Mouse (Mus musculus) heart, postnatal 14 days (tissue): ENCODE results near the gene Dkc1. TPM values are rescaled to one million over a fixed set of nuclear protein-coding genes. Genes with fewer than 3 reads are reported as not detected.
A peak's percentile ranks its signal among the peaks of the same experiment; 100 is the strongest.

ENCODE experiments used
- DNase-seq, 2 experiments: peaks; one replicate each; pipeline ENCODE4 v3.0.0; 2021 to 2022
- intact Hi-C: fragments of 180-260 bp; cut with DNase I; formaldehyde crosslinking; loops from one replicate; pipeline ENCODE4 v1.15.1; 2025
- long read RNA-seq, 2 experiments: library from polyadenylated mRNA; stranded (forward); transcript quantifications; one replicate each; pipeline ENCODE4 v2.0.0; 2021
- total RNA-seq, 2 experiments: library from RNA; stranded (reverse); gene quantifications; 2 replicates each; pipeline ENCODE4 v1.2.3; 2021

The Dkc1 gene
- 10 to 100 TPM; 25.9 to 26.4 TPM for total RNA-seq
- long read RNA-seq, experiment 1, transcript Dkc1-201 (15 exons, 2,804 nt): major isoform, 47 of 54 reads
- long read RNA-seq, experiment 1, partial matches to known transcripts: 2 of 54 reads
- long read RNA-seq, experiment 1, other reads (novel, unspliced or antisense): 5 of 54 reads
- long read RNA-seq, experiment 2, transcript Dkc1-201 (15 exons, 2,804 nt): major isoform, 33 of 42 reads
- long read RNA-seq, experiment 2, partial matches to known transcripts: 3 of 42 reads
- long read RNA-seq, experiment 2, other reads (novel, unspliced or antisense): 6 of 42 reads

DNA sequence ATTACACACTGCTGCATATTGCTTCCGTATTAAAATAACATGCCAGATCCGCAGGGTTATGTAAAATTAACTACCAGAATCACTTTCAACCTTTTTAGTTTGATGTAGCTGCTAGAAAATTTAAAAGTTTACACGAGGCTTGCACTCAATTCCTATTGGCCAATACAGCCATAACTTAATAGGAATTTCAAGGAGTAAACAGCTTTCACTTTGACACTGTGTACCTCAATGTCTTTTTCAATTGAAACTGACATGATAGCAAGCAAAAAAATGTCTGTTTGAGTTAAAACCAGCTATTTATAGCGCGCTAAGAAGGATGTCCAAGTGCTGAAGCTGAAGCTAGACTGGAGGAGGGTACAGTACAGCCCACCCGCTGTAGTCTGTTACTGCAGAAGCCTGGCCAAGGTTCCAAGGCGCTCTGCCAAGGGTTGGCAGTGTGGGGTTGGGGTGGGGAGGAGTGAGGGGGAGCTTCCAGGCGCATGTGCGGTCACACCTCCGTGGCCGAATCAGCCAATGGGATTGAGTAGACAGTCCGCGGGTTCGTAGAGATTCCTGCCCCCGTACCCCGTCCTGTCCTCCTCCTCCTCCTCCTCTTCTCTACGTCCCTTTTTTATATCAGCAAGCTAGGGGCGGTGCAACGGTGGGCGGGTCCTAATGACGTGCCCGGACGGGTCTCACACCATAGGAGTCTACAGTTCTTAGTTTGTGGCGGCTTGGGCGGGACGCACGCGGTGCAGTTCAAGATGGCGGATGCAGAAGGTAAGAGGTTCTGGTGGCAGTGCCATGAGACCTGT lies at the start of gene Dkc1:
Gene Dkc1 (plus strand): TSS at position 486 of the 794 bp plus-strand sequence.
- intact Hi-C loops: no loop called here
- peak; percentile 85 to 89 for DNase-seq

DNA sequence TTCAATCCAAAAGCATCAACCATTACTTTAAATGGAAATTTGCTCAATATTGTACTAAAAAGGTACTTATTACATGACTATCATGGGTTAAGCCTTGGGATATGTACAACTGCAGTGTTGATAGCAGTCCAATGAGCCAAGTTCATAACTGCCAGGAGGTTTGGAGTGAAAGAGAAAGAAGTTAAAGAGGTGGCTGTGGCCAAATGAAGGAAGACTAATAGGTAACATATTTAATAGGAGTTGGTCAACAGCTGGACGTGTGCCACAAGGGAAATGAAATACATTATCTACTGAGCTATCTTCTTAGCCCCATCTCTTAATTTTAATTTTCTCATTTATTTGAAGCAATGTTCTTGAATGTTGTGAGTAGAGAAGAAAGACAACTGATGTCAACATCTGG lies 49.7 kb upstream of the Dkc1 start:
- DNase-seq: no peak
- intact Hi-C loops: no loop called here

DNA sequence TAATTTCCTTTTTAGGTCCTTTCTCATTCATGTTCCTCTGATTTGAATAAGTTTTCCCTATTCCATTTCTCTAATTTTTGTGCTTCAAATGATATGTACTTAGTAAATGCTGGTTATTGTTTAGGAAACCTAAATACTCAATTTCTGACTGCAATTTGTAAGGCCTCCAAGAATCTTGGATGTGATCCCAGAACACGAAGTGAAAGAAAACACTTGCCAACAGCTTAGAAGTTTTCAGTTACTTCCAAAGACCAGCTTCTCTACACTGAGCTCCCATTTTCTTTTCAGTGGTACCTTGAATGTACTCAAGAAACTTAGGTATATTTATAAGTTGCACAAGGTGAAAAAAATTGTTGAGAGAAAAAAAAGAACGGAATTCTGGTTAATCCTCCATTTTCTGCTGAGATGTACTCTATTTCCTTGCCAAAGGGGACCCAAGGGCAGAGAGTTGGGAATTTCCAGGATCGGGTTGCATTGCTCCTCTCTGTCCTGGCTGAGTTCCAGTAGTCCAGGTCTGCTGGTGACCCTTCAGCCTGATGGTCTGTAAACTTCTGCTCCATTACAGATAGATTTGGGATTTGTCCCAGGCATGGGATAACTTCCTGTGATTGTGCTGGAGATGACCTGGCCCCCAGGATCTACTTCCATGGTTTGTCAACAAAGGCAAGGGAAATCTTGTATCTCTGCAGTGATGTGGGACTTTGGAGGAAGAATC lies 48.6 kb upstream of the Dkc1 start:
- intact Hi-C loops: no loop called here
- DNase-seq: peak; percentile 5 to 37

DNA sequence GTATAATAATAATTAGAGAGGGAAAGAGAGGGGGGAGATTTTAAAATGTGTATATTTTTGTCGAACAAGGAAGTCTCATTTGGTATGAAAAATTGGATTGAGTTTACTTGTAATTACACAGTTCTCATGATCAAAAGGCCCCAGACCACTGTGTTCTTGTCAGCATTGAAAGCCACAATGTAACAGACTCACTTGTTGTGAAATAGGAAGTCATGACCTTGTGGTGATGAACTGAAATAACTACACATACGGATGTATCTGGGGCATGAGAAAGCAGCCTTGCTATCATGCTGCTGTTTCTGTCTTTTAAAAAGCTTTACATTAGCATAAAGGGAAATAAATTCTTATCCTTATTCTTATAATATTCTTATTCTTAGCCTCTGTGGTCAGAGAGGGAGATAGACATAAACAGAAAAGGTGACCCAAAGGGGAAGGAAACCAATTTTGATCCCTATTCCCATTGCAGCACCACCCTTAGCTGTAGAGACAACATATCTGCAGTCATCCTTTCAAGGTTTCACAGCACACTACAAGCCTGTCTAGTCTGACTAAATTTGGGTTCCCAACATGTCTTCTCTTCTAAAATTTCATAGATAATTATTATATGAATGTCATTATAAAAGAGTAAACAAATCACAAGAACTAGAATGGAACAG lies 39.4 kb upstream of the Dkc1 start:
- no peak for DNase-seq
- intact Hi-C loops: no loop called here

DNA sequence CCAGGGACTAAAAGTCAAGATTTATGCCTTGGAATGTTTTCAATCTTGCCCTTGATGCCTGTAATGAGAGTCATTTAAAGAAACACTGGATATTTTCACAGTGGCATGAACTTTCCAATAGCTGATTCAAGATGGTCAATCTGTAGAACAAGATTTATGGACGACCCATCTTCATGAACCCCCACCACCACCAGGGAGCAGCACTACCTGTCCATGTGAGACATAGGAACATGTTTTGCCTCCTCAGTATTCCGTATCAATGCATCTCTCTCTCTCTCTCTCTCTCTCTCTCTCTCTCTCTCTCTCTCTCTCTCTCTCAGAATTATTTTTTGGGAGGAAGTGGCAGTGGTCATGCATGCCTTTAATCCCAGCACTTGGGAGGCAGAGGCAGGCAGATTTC lies 13.3 kb upstream of the Dkc1 start:
- intact Hi-C loops: loop anchor here (10.0 kb wide), 1 partner anchor 78 kb away; no protein-coding TSS in a partner anchor
- no peak for DNase-seq

DNA sequence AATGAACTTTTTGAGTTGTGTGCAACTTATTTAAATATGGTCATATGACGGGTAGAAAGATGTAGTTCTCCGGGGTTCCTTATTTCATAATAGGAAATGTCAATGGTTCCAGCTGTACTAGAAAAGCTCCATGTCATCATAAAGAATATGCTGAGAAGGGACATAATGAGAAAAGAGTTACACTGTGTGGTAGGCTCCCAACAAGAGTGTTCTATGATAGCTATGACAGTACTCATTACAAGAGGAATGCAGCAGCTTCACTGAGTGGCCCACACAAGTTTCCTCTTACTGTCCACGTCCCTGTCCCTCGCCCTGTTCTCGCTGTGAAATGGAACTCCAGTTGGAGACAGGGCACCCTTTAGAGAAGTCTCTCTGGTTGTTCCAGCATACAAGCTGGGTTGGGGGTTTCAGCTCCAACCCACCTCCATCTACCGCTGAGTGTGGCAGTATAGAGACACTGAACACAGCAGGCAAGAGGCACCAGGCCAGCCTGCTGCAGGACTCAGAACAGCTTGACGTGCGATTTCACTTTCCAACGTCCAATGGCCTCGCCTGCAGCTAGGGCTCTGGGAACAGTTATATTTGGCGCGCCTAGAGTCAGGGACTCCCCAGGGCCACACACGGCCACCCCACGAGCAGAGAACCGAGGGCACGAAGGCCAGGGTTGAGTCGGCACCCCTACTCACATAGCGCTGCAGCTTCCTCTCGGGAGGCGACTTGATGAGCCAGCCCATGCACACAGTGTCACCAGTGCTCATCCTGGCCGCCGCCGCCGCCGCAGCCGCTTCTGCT lies 11.5 kb upstream of the Dkc1 start:
- intact Hi-C loops: loop anchor here (10.0 kb wide), 1 partner anchor 79 kb away; no protein-coding TSS in a partner anchor

DNA sequence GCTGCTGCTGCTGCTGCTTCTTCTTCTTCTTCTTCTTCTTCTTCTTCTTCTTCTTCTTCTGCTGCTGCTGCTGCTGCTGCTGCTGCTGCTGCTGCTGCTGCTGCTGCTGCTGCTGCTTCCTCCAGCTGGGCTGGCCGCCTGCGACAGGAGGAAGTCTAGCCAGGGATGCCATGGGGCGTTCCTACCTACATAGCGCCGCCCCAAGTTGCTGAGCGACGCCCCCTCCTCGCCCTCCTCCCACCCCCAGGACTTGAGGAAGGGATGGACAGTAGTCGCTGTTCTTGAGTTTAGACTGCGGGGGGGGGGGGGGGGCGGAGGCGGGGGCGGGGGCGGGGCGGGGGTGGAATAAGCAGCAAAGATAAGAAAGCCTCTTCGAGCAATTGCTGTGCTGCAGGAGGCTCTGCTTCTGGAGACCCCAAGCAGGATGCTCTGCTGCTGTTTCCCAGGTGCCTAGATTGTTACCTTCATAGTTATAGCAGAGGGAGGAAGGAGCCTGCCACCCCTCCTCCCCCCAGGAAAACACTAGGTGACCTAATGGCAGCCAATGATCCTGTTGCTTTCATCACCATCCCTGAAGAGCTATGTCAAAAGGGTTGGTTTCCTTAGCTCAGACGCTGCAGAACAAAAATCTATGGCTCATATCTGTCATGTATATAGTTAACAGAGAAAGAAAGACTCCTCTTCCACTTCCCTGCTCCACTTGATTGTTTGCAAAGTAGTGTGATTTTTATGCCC lies 10.7 kb upstream of the Dkc1 start, which contains the start of gene Gab3:
Gene Gab3 (minus strand): TSS at position 685 of the 735 bp plus-strand sequence.
- intact Hi-C loops: loop anchor here (10.0 kb wide), 1 partner anchor 80 kb away; no protein-coding TSS in a partner anchor
- peak; percentile 62 to 66 for DNase-seq

More for the DNA sequence above, 11.5 kb upstream of the Dkc1 start:
- DNase-seq: peak; percentile 1 to 17

DNA sequence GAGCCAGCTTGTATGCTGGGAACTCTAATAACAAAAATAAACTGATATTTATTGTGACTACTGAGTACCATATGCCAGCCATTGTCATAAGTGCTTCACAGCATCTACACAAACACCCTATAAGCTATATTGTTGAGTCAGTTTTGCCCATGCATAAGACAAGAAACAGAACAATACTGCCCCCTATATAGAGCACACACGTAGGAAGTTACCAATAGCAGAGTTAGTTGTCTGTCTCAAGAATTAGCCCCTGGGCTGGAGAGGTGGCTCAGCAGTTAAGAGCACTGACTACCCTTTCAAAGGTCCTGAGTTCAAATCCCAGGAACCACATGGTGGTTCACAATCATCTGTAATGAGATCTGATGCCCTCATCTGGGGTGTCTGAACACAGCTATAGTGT lies 10.0 kb upstream of the Dkc1 start:
- intact Hi-C loops: loop anchor here (10.0 kb wide), 1 partner anchor 81 kb away; no protein-coding TSS in a partner anchor
- no peak for DNase-seq

DNA sequence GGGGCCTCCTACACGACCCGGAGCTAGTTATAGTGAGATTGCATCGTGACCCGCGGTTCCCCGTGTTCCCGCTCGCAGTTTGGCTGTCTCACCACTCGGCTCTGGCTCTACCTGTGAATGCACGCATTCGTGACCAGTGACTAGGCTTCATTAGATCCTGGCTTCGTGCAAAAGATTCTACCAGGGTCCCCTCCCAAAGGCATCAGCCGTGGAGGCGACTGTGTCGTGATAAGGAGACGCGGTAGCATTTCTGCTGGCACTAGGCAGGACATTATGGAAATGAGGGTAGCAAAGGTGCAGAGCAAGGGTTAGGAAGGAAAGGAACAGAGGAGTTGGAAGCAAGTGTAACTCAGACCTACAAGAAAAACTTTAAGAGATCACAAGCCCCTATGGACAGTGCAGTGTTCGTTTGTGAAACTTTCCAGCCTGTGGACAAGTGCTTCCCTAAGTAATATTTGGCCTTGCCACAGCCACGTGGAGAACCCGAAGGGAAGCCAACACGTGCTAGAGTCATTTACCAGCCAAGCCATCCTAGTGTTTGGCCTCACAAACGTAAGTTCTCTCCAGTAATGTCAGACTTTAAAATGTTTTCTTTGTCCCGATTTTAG lies 613 bp downstream of the Dkc1 start:
- intact Hi-C loops: no loop called here
- DNase-seq: peak; percentile 2 to 9

DNA sequence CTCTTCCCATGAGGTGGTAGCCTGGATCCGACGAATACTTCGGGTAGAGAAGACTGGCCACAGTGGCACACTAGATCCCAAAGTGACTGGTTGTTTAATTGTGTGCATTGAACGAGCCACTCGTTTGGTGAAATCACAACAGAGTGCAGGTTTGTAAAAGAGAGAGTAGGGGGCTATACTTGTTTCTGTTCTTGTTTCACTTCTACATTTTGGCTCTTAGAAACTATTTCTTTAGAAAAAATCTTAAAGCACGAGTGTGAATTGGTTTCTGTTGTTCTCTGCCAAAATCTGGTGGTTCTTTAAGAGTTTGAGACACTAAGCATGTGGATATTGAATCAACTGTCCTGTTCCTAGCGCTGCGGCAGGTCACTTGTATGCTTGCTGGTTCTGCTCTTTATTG lies 3.1 kb downstream of the Dkc1 start:
- intact Hi-C loops: no loop called here

DNA sequence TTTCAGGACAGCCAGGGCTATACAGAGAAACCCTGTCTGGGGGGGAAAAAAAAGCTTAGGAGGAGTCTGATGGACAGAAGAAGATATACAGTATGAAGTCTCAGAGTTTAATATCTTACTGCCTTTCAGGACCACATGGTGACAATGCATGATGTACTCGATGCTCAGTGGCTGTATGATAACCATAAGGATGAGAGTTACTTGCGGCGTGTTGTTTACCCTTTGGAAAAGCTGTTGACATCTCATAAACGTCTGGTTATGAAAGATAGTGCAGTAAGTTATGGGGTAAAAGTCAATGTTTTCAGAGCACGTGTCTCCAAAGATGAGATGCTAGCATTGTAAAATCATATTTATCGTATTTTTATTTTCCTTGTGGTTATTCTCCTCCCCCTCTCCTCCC lies 6.6 kb downstream of the Dkc1 start:
- no peak for DNase-seq
- intact Hi-C loops: no loop called here

More for the DNA sequence above, 3.1 kb downstream of the Dkc1 start:
- no peak for DNase-seq

DNA sequence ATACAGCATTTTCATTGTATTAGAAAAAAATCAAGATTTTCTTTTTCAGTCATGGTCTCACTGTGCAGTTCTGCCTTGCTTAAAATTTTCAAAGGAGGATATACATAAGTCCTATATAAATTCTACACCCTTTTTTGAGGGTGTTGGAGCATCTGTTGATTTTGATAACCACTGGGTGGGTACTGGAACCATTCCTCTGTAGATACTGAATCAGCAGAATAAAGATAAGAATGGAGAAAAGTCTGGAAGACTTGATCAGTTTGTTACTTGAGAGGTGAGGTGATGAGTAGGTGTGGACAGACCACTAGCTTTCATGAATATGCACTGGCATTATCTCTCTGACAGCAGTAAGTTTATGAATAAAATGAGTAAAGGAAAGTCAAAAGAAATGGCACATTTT lies 19.9 kb downstream of the Dkc1 start:
- no peak for DNase-seq
- intact Hi-C loops: no loop called here

DNA sequence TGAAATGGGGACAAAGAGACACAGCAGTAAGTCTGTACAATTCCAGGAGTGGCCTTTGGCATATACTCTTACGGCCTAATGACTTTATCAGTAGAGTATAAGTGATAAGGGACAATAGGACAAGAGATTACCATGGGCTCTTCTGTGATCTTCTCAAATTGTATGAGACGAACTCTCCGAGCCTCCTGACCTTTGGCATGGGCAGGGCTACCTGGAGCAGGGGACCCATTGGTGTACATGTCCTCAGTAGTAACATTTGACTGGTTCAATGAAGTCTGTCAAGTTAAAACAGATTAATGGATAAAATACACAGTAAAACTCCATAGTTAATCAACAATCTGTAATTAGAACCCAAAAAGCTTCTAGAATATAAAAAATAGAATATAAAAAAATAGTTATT lies 30.0 kb downstream of the Dkc1 start:
- no peak for DNase-seq
- intact Hi-C loops: no loop called here

DNA sequence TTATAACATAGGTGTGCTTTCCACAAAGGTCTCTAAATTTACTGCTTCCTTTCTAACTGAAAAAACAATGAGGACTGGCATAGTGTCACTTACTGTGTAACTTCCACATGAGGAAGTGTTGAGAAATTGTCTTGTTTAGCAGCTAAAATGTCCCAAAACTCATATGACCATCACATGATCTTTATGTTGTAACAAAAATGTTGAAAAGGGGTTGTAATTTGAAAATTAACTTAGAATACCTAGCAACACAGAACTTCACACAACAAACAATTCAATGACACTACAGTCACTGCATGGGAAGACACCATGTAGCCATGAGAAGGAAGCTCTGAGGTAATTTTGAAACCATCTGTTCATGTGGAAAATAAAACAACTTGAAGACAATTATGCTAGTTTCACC lies 31.2 kb downstream of the Dkc1 start:
- intact Hi-C loops: no loop called here
- no peak for DNase-seq

DNA sequence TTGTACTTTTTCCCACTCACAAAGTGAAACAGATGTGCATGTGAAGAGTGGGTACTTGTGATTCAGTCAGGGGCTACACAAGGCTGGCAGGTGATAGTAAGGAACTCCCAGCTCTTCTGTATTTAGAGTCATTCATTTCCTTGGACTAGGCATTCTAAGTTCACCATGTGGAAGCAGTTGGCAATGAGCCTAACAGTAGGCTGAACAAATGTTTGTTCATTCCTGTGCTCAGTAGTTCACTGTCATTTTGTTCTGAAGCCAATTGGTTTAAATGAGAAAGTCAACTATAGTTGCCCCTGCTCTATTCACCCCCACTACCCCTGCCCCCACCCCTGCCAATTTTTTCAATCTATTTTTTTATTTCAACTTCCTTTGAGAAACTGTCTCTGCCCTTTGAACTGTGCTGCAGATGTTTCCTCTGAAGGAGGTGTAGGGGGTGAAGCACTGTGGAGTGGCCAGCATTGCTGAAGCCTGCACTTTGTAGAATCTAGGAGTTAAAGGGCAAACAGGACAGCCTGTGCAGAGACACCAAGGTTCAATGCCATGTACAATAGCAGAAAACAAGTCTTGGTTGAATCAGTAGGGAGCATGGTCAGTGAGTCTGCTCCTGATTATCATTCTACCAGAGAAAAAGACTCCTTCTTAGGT lies 32.8 kb downstream of the Dkc1 start:
- DNase-seq: peak in 1 of 2 experiments; percentile 13
- intact Hi-C loops: no loop called here

DNA sequence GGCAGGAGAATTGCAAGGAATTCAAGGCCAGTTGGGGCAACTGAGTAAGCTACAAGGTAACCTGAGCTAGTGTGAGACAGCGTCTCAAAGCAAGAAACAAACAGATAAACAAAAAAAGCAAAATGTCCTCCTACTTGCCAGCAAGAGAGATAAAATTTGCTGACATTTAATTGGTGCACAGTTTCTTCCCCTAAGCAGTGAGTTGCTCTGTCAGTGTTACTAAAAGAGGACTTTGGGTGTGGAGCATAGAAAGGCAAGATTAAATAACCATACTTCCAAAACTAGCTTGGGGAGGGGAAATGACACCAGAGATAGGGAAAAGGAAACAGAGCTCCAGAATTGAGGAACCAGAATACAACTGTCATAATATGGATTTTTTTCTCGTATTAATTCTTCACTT lies 33.8 kb downstream of the Dkc1 start:
- no peak for DNase-seq
- intact Hi-C loops: no loop called here

DNA sequence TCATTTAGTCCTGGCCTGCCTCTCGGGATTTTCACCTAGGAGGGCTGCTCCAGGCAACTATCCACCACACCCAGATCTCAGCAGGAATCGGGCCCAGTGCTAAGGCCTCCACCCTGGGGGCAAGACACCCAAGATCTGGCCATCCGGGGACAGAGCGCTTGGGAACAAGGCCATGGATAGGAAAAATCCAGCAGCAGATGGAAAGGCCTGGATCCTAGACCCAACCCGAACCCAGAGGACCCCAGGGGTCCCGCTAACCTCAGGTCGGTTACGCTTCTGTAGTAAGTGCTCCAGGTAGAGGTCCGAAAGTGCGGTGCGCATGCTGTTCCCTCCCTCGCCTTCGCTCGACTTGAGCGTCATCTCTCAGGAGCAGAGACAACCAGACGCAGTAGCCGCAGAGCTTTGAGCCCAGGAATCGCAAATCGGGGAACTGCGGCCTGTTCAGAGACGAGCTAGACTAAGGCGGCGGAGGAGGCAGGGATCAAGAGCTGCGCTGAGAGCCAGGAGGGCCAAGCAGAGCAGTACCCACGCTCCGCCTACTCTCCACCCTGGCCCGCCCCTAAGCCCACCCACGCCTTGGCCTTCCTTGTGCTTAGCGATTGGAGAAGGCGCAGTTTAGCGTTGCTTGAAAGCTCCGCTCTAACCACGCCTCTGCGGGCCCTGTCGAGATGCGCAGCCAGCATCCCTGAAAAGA lies 35.0 kb downstream of the Dkc1 start, which contains the start of gene Mpp1:
Gene Mpp1 (minus strand): TSS at position 550 of the 694 bp plus-strand sequence.
- peak; percentile 76 to 77 for DNase-seq
- intact Hi-C loops: no loop called here
